Mouse (Mus musculus) megakaryocyte, embryonic 14.5 days (primary cell): Measurements from ENCODE around the gene Col8a1.

ENCODE experiments used
- FLI1 ChIP-seq: IDR thresholded peaks from 2 replicates; pipeline ENCODE4 v1.6.1; 2012; ENCODE audit warnings: low read length, inconsistent platforms, mixed read lengths
- GATA1 ChIP-seq: IDR thresholded peaks from 3 replicates; pipeline ENCODE4 v1.6.1; 2012; ENCODE audit warnings: mixed read lengths, low read length, inconsistent platforms, borderline replicate concordance

DNA sequence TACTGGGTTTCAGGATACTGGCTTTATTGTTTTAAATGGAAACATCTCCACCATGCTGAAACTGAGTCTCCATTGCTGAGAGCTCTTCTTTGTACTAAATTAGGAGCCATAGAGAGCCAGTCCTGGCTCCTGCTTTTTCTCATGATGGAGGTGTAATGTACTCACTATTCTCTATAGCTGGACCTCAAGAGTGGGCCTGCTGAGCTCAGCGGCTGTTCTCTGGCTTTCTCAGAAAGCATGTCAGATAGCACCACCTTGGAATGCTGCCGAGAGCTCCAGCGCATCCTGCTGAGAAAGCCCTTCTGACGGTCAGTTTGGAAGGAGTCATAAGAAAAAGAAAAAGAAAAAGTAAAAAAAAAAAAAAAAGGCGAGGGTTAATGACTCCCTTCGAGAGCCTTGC lies 41.8 kb upstream of the Col8a1 start:
- TF ChIP-seq GATA1: no peak
- TF ChIP-seq FLI1: no peak
